Mouse (Mus musculus): ENCODE measurements around the gene Wnt11. TPM values are rescaled to one million over a fixed set of nuclear protein-coding genes. Genes with fewer than 3 reads are reported as not detected.

The Wnt11 gene
- polyA plus RNA-seq, 1 experiment from 2014 or later: 7.0 TPM

GRCm38 (mm10) chr7:98850388-98850787 is 15.5 kb downstream of the Wnt11 start:
- no peaks in the 10 kb centered on the region for H3K36me3 ChIP-seq
- H3K9ac ChIP-seq: no peak overlapping the region
- ATAC-seq (replicated peaks; ENCODE audit: insufficient number of reproducible peaks, insufficient read depth, low FRiP score, low read depth): no peak
- H3K4me3 ChIP-seq: no peak overlapping the region
- H3K9me3 ChIP-seq (replicated peaks): no peaks in the 10 kb centered on the region
- H3K27me3 ChIP-seq: no peaks in the 10 kb centered on the region
- H3K27ac ChIP-seq: peak overlapping the region; percentile 85
- H3K4me1 ChIP-seq (replicated peaks): peaks cover 56% of the 10 kb centered on the region
- H3K4me2 ChIP-seq: no peak overlapping the region
- 73% methylated on average over 5 of the region's 5 CpGs for WGBS

- Histone ChIP-seq H3K27me3 (no peaks in the 10 kb centered on the region), H3K9me3 (replicated peaks) (no peaks in the 10 kb centered on the region), H3K36me3 (no peaks in the 10 kb centered on the region), H3K4me3 (peak overlapping the region; percentile 10; the same call in 1 of the 2 replicates), H3K4me1 (replicated peaks) (peaks cover 63% of the 10 kb centered on the region), H3K9ac (no peak overlapping the region), H3K4me2 (peak overlapping the region; percentile 33), H3K27ac (peak overlapping the region; percentile 85)
- peak; percentile 75 for ATAC-seq (replicated peaks; ENCODE audit: insufficient number of reproducible peaks, insufficient read depth, low FRiP score, low read depth)
- WGBS: 12% methylated on average over 9 of the region's 9 CpGs
Measured at GRCm38 (mm10) chr7:98851220-98851619, 16.3 kb downstream of the Wnt11 start.

- no peaks in the 10 kb centered on the region for H3K9me3 ChIP-seq (replicated peaks)
- WGBS: 63% methylated on average over 18 of the region's 18 CpGs
- H3K27me3 ChIP-seq: no peaks in the 10 kb centered on the region
- no peak for ATAC-seq (replicated peaks; ENCODE audit: insufficient number of reproducible peaks, insufficient read depth, low FRiP score, low read depth)
- peak overlapping the region; percentile 19; the same call in 1 of the 2 replicates for H3K4me2 ChIP-seq
- H3K4me1 ChIP-seq (replicated peaks): peaks cover 79% of the 10 kb centered on the region
- H3K4me3 ChIP-seq: no peak overlapping the region
- H3K36me3 ChIP-seq: no peaks in the 10 kb centered on the region
- H3K9ac ChIP-seq: no peak overlapping the region
- peak overlapping the region; percentile 38; the same call in 1 of the 2 replicates for H3K27ac ChIP-seq
Measured at GRCm38 (mm10) chr7:98852950-98853650, 18.2 kb downstream of the Wnt11 start.

- ATAC-seq (replicated peaks; ENCODE audit: insufficient number of reproducible peaks, insufficient read depth, low FRiP score, low read depth): no peak
- H3K4me2 ChIP-seq: no peak overlapping the region
- peaks cover 74% of the 10 kb centered on the region for H3K4me1 ChIP-seq (replicated peaks)
- 79% methylated on average over 6 of the region's 6 CpGs for WGBS
- H3K4me3 ChIP-seq: no peak overlapping the region
- no peaks in the 10 kb centered on the region for H3K36me3 ChIP-seq
- H3K27ac ChIP-seq: no peak overlapping the region
- no peak overlapping the region for H3K9ac ChIP-seq
- no peaks in the 10 kb centered on the region for H3K27me3 ChIP-seq
- no peaks in the 10 kb centered on the region for H3K9me3 ChIP-seq (replicated peaks)
Measured at GRCm38 (mm10) chr7:98853806-98854205, 18.9 kb downstream of the Wnt11 start.

- peak overlapping the region; percentile 63 for H3K27ac ChIP-seq
- H3K27me3 ChIP-seq: no peaks in the 10 kb centered on the region
- no peak overlapping the region for H3K4me2 ChIP-seq
- no peak overlapping the region for H3K9ac ChIP-seq
- 26% methylated on average over 2 of the region's 2 CpGs for WGBS
- no peaks in the 10 kb centered on the region for H3K36me3 ChIP-seq
- H3K9me3 ChIP-seq (replicated peaks): no peaks in the 10 kb centered on the region
- ATAC-seq (replicated peaks; ENCODE audit: insufficient number of reproducible peaks, insufficient read depth, low FRiP score, low read depth): no peak
- no peak overlapping the region for H3K4me3 ChIP-seq
- peaks cover 65% of the 10 kb centered on the region for H3K4me1 ChIP-seq (replicated peaks)
Measured at GRCm38 (mm10) chr7:98855388-98855787, 20.5 kb downstream of the Wnt11 start.

GRCm38 (mm10) chr7:98856128-98856527 is 21.2 kb downstream of the Wnt11 start:
- Histone ChIP-seq H3K4me1 (replicated peaks) (peaks cover 60% of the 10 kb centered on the region), H3K27me3 (no peaks in the 10 kb centered on the region), H3K9ac (no peak overlapping the region), H3K27ac (peak overlapping the region; percentile 63), H3K4me3 (no peak overlapping the region), H3K4me2 (no peak overlapping the region), H3K9me3 (replicated peaks) (no peaks in the 10 kb centered on the region), H3K36me3 (no peaks in the 10 kb centered on the region)
- ATAC-seq (replicated peaks; ENCODE audit: insufficient number of reproducible peaks, insufficient read depth, low FRiP score, low read depth): no peak
- 28% methylated on average over 3 of the region's 3 CpGs for WGBS

- peak overlapping the region; percentile 63 for H3K27ac ChIP-seq
- no peaks in the 10 kb centered on the region for H3K36me3 ChIP-seq
- WGBS: 26% methylated on average over 3 of the region's 3 CpGs
- no peak overlapping the region for H3K4me2 ChIP-seq
- H3K4me1 ChIP-seq (replicated peaks): peaks cover 51% of the 10 kb centered on the region
- H3K9ac ChIP-seq: no peak overlapping the region
- no peak overlapping the region for H3K4me3 ChIP-seq
- no peaks in the 10 kb centered on the region for H3K27me3 ChIP-seq
- ATAC-seq (replicated peaks; ENCODE audit: insufficient number of reproducible peaks, insufficient read depth, low FRiP score, low read depth): peak; percentile 43; the same call in 1 of the 2 replicates
- no peaks in the 10 kb centered on the region for H3K9me3 ChIP-seq (replicated peaks)
Measured at GRCm38 (mm10) chr7:98857094-98857493, 22.2 kb downstream of the Wnt11 start.

GRCm38 (mm10) chr7:98861002-98861401 is 26.1 kb downstream of the Wnt11 start:
- Histone ChIP-seq H3K27ac (no peak overlapping the region), H3K9me3 (replicated peaks) (no peaks in the 10 kb centered on the region), H3K9ac (no peak overlapping the region), H3K27me3 (no peaks in the 10 kb centered on the region), H3K36me3 (no peaks in the 10 kb centered on the region), H3K4me1 (replicated peaks) (peaks cover 31% of the 10 kb centered on the region), H3K4me3 (no peak overlapping the region), H3K4me2 (no peak overlapping the region)
- 38% methylated on average over 2 of the region's 2 CpGs for WGBS
- no peak for ATAC-seq (replicated peaks; ENCODE audit: insufficient number of reproducible peaks, insufficient read depth, low FRiP score, low read depth)

- peaks cover 30% of the 10 kb centered on the region for H3K4me1 ChIP-seq (replicated peaks)
- no peaks in the 10 kb centered on the region for H3K36me3 ChIP-seq
- H3K4me3 ChIP-seq: no peak overlapping the region
- H3K4me2 ChIP-seq: no peak overlapping the region
- H3K9me3 ChIP-seq (replicated peaks): no peaks in the 10 kb centered on the region
- WGBS: 66% methylated on average over 5 of the region's 5 CpGs
- ATAC-seq (replicated peaks; ENCODE audit: insufficient number of reproducible peaks, insufficient read depth, low FRiP score, low read depth): no peak
- no peak overlapping the region for H3K27ac ChIP-seq
- no peaks in the 10 kb centered on the region for H3K27me3 ChIP-seq
- H3K9ac ChIP-seq: no peak overlapping the region
Measured at GRCm38 (mm10) chr7:98862994-98863393, 28.1 kb downstream of the Wnt11 start.

GRCm38 (mm10) chr7:98863969-98864718 is 29.2 kb downstream of the Wnt11 start:
- no peak overlapping the region for H3K4me2 ChIP-seq
- no peaks in the 10 kb centered on the region for H3K9me3 ChIP-seq (replicated peaks)
- ATAC-seq (replicated peaks; ENCODE audit: insufficient number of reproducible peaks, insufficient read depth, low FRiP score, low read depth): no peak
- no peak overlapping the region for H3K27ac ChIP-seq
- WGBS: 63% methylated on average over 9 of the region's 9 CpGs
- H3K36me3 ChIP-seq: no peaks in the 10 kb centered on the region
- peaks cover 40% of the 10 kb centered on the region for H3K4me1 ChIP-seq (replicated peaks)
- H3K27me3 ChIP-seq: no peaks in the 10 kb centered on the region
- H3K9ac ChIP-seq: no peak overlapping the region
- H3K4me3 ChIP-seq: no peak overlapping the region

- Histone ChIP-seq H3K4me2 (peak overlapping the region; percentile 2; the same call in 1 of the 2 replicates), H3K4me3 (no peak overlapping the region), H3K27me3 (no peaks in the 10 kb centered on the region), H3K27ac (0 out of 2 replicates have a peak overlapping the region, but pooled peaks have one; percentile 1), H3K36me3 (no peaks in the 10 kb centered on the region), H3K9ac (no peak overlapping the region), H3K4me1 (replicated peaks) (peaks cover 52% of the 10 kb centered on the region), H3K9me3 (replicated peaks) (no peaks in the 10 kb centered on the region)
- WGBS: 6% methylated on average over 12 of the region's 12 CpGs
- peak; percentile 29; the same call in 1 of the 2 replicates for ATAC-seq (replicated peaks; ENCODE audit: insufficient number of reproducible peaks, insufficient read depth, low FRiP score, low read depth)
Measured at GRCm38 (mm10) chr7:98867053-98867793, 32.3 kb downstream of the Wnt11 start.
